Mouse (Mus musculus): ENCODE measurements around the gene Slc2a6. TPM values are rescaled to one million over a fixed set of nuclear protein-coding genes. Genes with fewer than 3 reads are reported as not detected.

Gene Slc2a6
- polyA plus RNA-seq, 1 experiment = 0.02 TPM

DNA sequence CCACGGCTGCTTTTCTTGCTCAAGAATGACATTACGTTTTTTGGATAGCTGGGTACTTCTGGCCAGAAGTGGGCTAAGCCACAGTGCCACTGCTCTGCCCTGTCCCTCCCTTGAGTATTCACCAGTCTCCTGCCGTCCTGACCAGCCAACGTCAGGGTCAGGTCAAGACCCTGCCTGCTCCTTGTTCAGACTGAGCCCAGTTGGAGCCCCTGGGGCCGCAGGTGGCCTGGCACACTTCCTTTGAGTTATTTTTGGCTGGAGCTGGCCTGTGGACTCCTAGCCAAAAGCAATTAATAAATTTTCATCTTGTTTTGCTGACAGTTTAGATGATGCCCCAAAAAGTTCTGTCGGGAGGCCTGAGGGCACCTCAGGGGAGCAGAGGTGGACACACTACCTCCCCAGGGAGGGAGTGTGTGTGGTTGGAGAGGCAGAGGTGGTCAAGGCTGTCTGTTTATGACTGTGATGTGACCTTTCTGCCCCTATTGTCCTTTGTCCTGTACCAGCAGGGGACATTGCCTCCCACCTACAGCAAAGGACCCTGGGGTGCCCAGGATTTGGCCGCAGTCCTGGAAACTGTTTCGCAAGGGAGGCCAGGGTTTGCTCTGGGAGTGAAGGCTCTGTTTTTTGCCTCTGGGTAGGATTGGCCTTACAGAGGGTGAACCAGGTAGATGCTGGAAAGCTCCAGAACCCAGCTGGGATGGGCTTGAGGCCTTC, 14.5 kb upstream of the Slc2a6 start:
- Histone ChIP-seq H3K9me3 (ENCODE audit: control insufficient read depth, low read length) (no peaks in the 10 kb centered on the region), H3K4me1 (ENCODE audit: control insufficient read depth) (no peaks in the 10 kb centered on the region), H3K4me3 (replicated peaks) (no peak overlapping the region), H3K27me3 (ENCODE audit: control insufficient read depth) (no peaks in the 10 kb centered on the region), H3K36me3 (ENCODE audit: control insufficient read depth) (no peaks in the 10 kb centered on the region)
- TF ChIP-seq GATA1 (IDR thresholded peaks at IDR 0.05; ENCODE audit: low read length) (no peak), TAL1 (IDR thresholded peaks at IDR 0.05; ENCODE audit: low read length) (no peak)

GRCm38 (mm10) chr2:27039286-27039685, 11.5 kb upstream of the Slc2a6 start:
- TF ChIP-seq GATA1 (IDR thresholded peaks at IDR 0.05; ENCODE audit: low read length) = no peak
- no peak for TF ChIP-seq TAL1 (IDR thresholded peaks at IDR 0.05; ENCODE audit: low read length)
- H3K9me3 ChIP-seq (ENCODE audit: control insufficient read depth, low read length) = no peaks in the 10 kb centered on the region
- H3K36me3 ChIP-seq (ENCODE audit: control insufficient read depth) = no peaks in the 10 kb centered on the region
- H3K4me3 ChIP-seq (replicated peaks) = no peak overlapping the region
- H3K27me3 ChIP-seq (ENCODE audit: control insufficient read depth) = no peaks in the 10 kb centered on the region
- H3K4me1 ChIP-seq (ENCODE audit: control insufficient read depth) = peaks cover 2% of the 10 kb centered on the region

DNA sequence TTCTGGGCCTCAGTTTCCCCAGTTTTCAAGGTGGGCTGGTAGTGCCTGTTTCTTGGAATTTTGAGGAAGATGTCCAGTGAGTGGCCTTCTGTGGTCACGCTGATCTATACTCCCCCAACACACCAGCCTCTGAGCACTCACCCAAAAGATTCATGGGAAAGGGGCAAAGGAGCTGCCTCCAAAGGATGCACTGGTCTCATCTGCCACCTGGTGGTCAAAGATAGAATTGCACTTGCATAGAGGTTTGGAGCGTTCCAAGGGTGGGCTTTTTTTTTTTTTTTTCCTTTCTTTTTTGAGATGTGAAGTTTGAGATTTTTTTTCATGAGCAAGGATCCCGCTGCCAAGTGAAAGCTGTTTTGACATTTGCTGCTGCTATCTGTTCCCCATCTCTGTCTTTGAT, 10.8 kb upstream of the Slc2a6 start:
- H3K27me3 ChIP-seq (ENCODE audit: control insufficient read depth) = no peaks in the 10 kb centered on the region
- H3K9me3 ChIP-seq (ENCODE audit: control insufficient read depth, low read length) = no peaks in the 10 kb centered on the region
- H3K4me1 ChIP-seq (ENCODE audit: control insufficient read depth) = peaks cover 2% of the 10 kb centered on the region
- no peak for TF ChIP-seq TAL1 (IDR thresholded peaks at IDR 0.05; ENCODE audit: low read length)
- no peak for TF ChIP-seq GATA1 (IDR thresholded peaks at IDR 0.05; ENCODE audit: low read length)
- no peak overlapping the region for H3K4me3 ChIP-seq (replicated peaks)
- no peaks in the 10 kb centered on the region for H3K36me3 ChIP-seq (ENCODE audit: control insufficient read depth)

GRCm38 (mm10) chr2:27037008-27037407, 9.2 kb upstream of the Slc2a6 start:
- Histone ChIP-seq H3K4me3 (replicated peaks) (no peak overlapping the region), H3K27me3 (ENCODE audit: control insufficient read depth) (no peaks in the 10 kb centered on the region), H3K36me3 (ENCODE audit: control insufficient read depth) (no peaks in the 10 kb centered on the region), H3K4me1 (ENCODE audit: control insufficient read depth) (peaks cover 2% of the 10 kb centered on the region), H3K9me3 (ENCODE audit: control insufficient read depth, low read length) (no peaks in the 10 kb centered on the region)
- TF ChIP-seq TAL1 (IDR thresholded peaks at IDR 0.05; ENCODE audit: low read length) (no peak), GATA1 (IDR thresholded peaks at IDR 0.05; ENCODE audit: low read length) (no peak)

- Histone ChIP-seq H3K4me1 (ENCODE audit: control insufficient read depth) (peaks cover 2% of the 10 kb centered on the region), H3K27me3 (ENCODE audit: control insufficient read depth) (no peaks in the 10 kb centered on the region), H3K9me3 (ENCODE audit: control insufficient read depth, low read length) (no peaks in the 10 kb centered on the region), H3K36me3 (ENCODE audit: control insufficient read depth) (no peaks in the 10 kb centered on the region), H3K4me3 (replicated peaks) (no peak overlapping the region)
- no peak for TF ChIP-seq GATA1 (IDR thresholded peaks at IDR 0.05; ENCODE audit: low read length)
- no peak for TF ChIP-seq TAL1 (IDR thresholded peaks at IDR 0.05; ENCODE audit: low read length)
Measured at GRCm38 (mm10) chr2:27036003-27036402, 8.2 kb upstream of the Slc2a6 start.

GRCm38 (mm10) chr2:27032361-27032760, 4.6 kb upstream of the Slc2a6 start:
- H3K9me3 ChIP-seq (ENCODE audit: control insufficient read depth, low read length) = no peaks in the 10 kb centered on the region
- peaks cover 26% of the 10 kb centered on the region for H3K27me3 ChIP-seq (ENCODE audit: control insufficient read depth)
- TF ChIP-seq GATA1 (IDR thresholded peaks at IDR 0.05; ENCODE audit: low read length) = no peak
- no peak for TF ChIP-seq TAL1 (IDR thresholded peaks at IDR 0.05; ENCODE audit: low read length)
- no peaks in the 10 kb centered on the region for H3K36me3 ChIP-seq (ENCODE audit: control insufficient read depth)
- no peak overlapping the region for H3K4me3 ChIP-seq (replicated peaks)
- peaks cover 11% of the 10 kb centered on the region for H3K4me1 ChIP-seq (ENCODE audit: control insufficient read depth)

GRCm38 (mm10) chr2:27028437-27029015, 728 bp upstream of the Slc2a6 start:
- Histone ChIP-seq H3K36me3 (ENCODE audit: control insufficient read depth) (no peaks in the 10 kb centered on the region), H3K9me3 (ENCODE audit: control insufficient read depth, low read length) (no peaks in the 10 kb centered on the region), H3K4me1 (ENCODE audit: control insufficient read depth) (peaks cover 10% of the 10 kb centered on the region), H3K27me3 (ENCODE audit: control insufficient read depth) (peaks cover 36% of the 10 kb centered on the region), H3K4me3 (replicated peaks) (no peak overlapping the region)
- TF ChIP-seq GATA1 (IDR thresholded peaks at IDR 0.05; ENCODE audit: low read length) (no peak), TAL1 (IDR thresholded peaks at IDR 0.05; ENCODE audit: low read length) (no peak)

- H3K4me3 ChIP-seq (replicated peaks) = no peak overlapping the region
- peaks cover 36% of the 10 kb centered on the region for H3K27me3 ChIP-seq (ENCODE audit: control insufficient read depth)
- no peaks in the 10 kb centered on the region for H3K36me3 ChIP-seq (ENCODE audit: control insufficient read depth)
- H3K9me3 ChIP-seq (ENCODE audit: control insufficient read depth, low read length) = no peaks in the 10 kb centered on the region
- TF ChIP-seq TAL1 (IDR thresholded peaks at IDR 0.05; ENCODE audit: low read length) (no peak), GATA1 (IDR thresholded peaks at IDR 0.05; ENCODE audit: low read length) (no peak)
- peaks cover 10% of the 10 kb centered on the region for H3K4me1 ChIP-seq (ENCODE audit: control insufficient read depth)
Measured at GRCm38 (mm10) chr2:27026857-27027617, 761 bp downstream of the Slc2a6 start.

DNA sequence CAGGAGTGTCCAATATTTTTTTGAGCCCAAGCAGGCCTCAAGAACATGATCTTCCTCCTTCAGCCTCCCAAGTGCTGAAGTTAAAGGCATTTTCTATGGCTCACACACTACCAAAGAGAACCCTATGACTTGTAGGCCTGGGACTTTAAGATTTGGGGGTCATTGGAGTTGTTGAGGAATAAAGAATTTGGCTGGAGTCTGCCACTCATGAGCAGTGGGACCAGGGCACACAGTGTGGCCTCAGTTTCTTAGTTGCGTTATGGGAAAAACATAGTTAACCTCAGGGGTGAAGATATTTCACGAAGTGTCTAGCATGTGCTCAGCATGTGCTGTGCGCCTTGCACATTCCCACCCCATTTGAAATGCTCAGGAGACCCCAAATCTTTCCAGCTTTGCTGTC, 1.5 kb downstream of the Slc2a6 start:
- Histone ChIP-seq H3K36me3 (ENCODE audit: control insufficient read depth) (no peaks in the 10 kb centered on the region), H3K27me3 (ENCODE audit: control insufficient read depth) (peaks cover 36% of the 10 kb centered on the region), H3K4me1 (ENCODE audit: control insufficient read depth) (peaks cover 10% of the 10 kb centered on the region), H3K4me3 (replicated peaks) (no peak overlapping the region), H3K9me3 (ENCODE audit: control insufficient read depth, low read length) (no peaks in the 10 kb centered on the region)
- TF ChIP-seq GATA1 (IDR thresholded peaks at IDR 0.05; ENCODE audit: low read length) (no peak), TAL1 (IDR thresholded peaks at IDR 0.05; ENCODE audit: low read length) (no peak)
